Mouse (Mus musculus) thymus, postnatal 0 days (tissue): ENCODE measurements at regions not wholly inside any gene's neighbourhood (a gene's known extent, or its start where the extent isn't known, plus 50 kb on each side); places are given as distances from the start of the nearest gene placed in this dataset.

Source experiments
- DNase-seq: peaks from one replicate; pipeline ENCODE4 v3.0.0-alpha.2; 2015; ENCODE audit warnings: low spot score

GRCm38 (mm10) chr10:118761101-118761868 lies 108.7 kb downstream of the Dyrk2 start:
- no peak for DNase-seq

- DNase-seq, result no peak
These were observed 105.0 kb downstream of the Dyrk2 start for GRCm38 (mm10) chr10:118765051-118765450.

GRCm38 (mm10) chr10:118765544-118766441 lies 104.2 kb downstream of the Dyrk2 start:
- peak; percentile 41 for DNase-seq

GRCm38 (mm10) chr10:118766826-118767225 lies 103.2 kb downstream of the Dyrk2 start:
- DNase-seq, result no peak

- DNase-seq, result no peak
These were observed 100.3 kb downstream of the Dyrk2 start for GRCm38 (mm10) chr10:118769751-118770150.

- no peak for DNase-seq
These were observed 91.4 kb downstream of the Dyrk2 start for GRCm38 (mm10) chr10:118778656-118779055.

GRCm38 (mm10) chr10:118780831-118781569 lies 89.0 kb downstream of the Dyrk2 start:
- no peak for DNase-seq

- DNase-seq, result peak; percentile 28
These were observed 88.2 kb downstream of the Dyrk2 start for GRCm38 (mm10) chr10:118781811-118782232.

GRCm38 (mm10) chr10:118782646-118783045 lies 87.4 kb downstream of the Dyrk2 start:
- DNase-seq, result no peak

GRCm38 (mm10) chr10:118787280-118787690 lies 82.7 kb downstream of the Dyrk2 start:
- no peak for DNase-seq

- no peak for DNase-seq
These were observed 77.5 kb downstream of the Dyrk2 start for GRCm38 (mm10) chr10:118792352-118793100.

GRCm38 (mm10) chr10:118793794-118794193 lies 76.2 kb downstream of the Dyrk2 start:
- no peak for DNase-seq

- DNase-seq, result no peak
These were observed 75.5 kb downstream of the Dyrk2 start for GRCm38 (mm10) chr10:118794395-118795060.

- no peak for DNase-seq
These were observed 75.0 kb downstream of the Dyrk2 start for GRCm38 (mm10) chr10:118795061-118795407.

GRCm38 (mm10) chr10:118796512-118796911 lies 73.5 kb downstream of the Dyrk2 start:
- DNase-seq, result no peak

GRCm38 (mm10) chr10:118797256-118797655 lies 72.8 kb downstream of the Dyrk2 start:
- DNase-seq, result no peak

GRCm38 (mm10) chr10:118799767-118800166 lies 70.2 kb downstream of the Dyrk2 start:
- DNase-seq, result no peak

- no peak for DNase-seq
These were observed 66.0 kb downstream of the Dyrk2 start for GRCm38 (mm10) chr10:118803922-118804557.

GRCm38 (mm10) chr10:118804574-118804973 lies 65.4 kb downstream of the Dyrk2 start:
- no peak for DNase-seq
